ENCODE assay signal across 14 mouse cellular contexts in the genomic region with DNA sequence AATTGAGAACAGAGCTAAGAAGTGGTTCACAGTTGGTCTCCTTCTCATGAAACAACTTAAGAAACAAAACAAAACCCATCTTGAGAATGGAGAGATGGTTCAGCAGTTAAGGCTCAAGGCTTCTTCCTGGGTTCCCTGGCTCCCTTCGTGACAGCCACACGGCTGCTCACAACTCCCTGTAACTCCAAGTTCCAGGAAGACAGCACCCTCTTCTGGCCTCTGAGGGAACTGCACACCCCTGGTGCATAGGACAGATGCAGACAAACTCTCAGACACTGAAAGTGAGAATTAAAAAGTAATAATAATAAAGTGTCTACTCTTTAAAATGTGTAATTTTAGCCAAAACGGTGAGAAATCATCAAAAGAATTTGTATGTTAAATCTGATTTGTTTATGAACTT. TPM values are rescaled to one million over a fixed set of nuclear protein-coding genes. Genes with fewer than 3 reads are reported as not detected.
DNase-seq lines count a peak whose midpoint lies in the region; TF ChIP-seq lines count a peak whose summit lies in the region.
"Had no signal": no experiment of that assay in that cellular context is flagged by ENCODE, and none has a peak within 500 bp of the region (broad histone marks: within the 10 kb centered on the region; RNA-seq: fewer than 3 reads in every experiment).

No protein-coding gene starts in this region.

- H3K4me2 ChIP-seq in CH12.LX (ENCODE audit: insufficient read depth, low read depth, poor library complexity, severe bottlenecking), result no peak overlapping the region
- H3K4me2 ChIP-seq: heart, embryonic 11.5 days had no signal

- no peak for DNase-seq in liver, adult 2 months (ENCODE audit: extremely low read depth, low read depth, low spot score)
- DNase-seq in liver (no peak), CH12.LX (ENCODE audit: extremely low read depth) (peak; percentile 61)
- peak; percentile 39 for DNase-seq in T-cell, adult 2 months (ENCODE audit: low spot score)
- DNase-seq in testis, postnatal 14 days (ENCODE audit: low spot score), result peak; percentile 78
- no peak for DNase-seq in cerebellum, adult 9-10 months
- no peak for DNase-seq in ovary, postnatal 14 days (ENCODE audit: low spot score)
- DNase-seq: adrenal gland, postnatal 10 days; cerebellum, postnatal 36 days; right cerebral cortex, postnatal 25 days had no signal

- no peak for TF ChIP-seq POLR2A in liver, adult 2 months (IDR thresholded peaks at IDR 0.05; ENCODE audit: extremely low read depth, insufficient read depth, low read length)
- no peak for TF ChIP-seq POLR2A in CH12.LX (IDR thresholded peaks at IDR 0.05; ENCODE audit: low read depth, low read length)

- TF ChIP-seq EP300 in CH12.LX (IDR thresholded peaks at IDR 0.05; ENCODE audit: low read length), result no peak

- dilution Hi-C loops in CH12.LX (cut with MboI; ENCODE audit: extremely low pct_ligation_motif_present, extremely low pct_unique_long_range_greater_than_20kb, low sequenced_read_pairs), result no loop called here

- peaks cover 2% of the 10 kb centered on the region for H3K9me3 ChIP-seq in CH12.LX (replicated peaks; ENCODE audit: low read length)

- in situ Hi-C loops in CH12.LX (cut with MboI; ENCODE audit: low pct_ligation_motif_present, low pct_unique_long_range_greater_than_20kb, low sequenced_read_pairs), result no loop called here

- WGBS in liver, adult 2 months, result 69% methylated on average over 3 of the region's 3 CpGs

- H3K79me2 ChIP-seq in liver, adult 2 months (ENCODE audit: control insufficient read depth, insufficient read depth, low read length), result no peaks in the 10 kb centered on the region
- no peaks in the 10 kb centered on the region for H3K79me2 ChIP-seq in CH12.LX (replicated peaks; ENCODE audit: control insufficient read depth, extremely low read depth, insufficient read depth, poor library complexity, severe bottlenecking)

- H3K4me1 ChIP-seq in liver, adult 2 months (ENCODE audit: control insufficient read depth, insufficient read depth, low read length), result no peaks in the 10 kb centered on the region
- peaks cover 0 to 8% of the 10 kb centered on the region in 2 experiments; a peak in 2 of 4 replicates for H3K4me1 ChIP-seq in CH12.LX (ENCODE audit: control insufficient read depth in 1 of 2, insufficient read depth in 2 of 2)

- no peak overlapping the region for H3K4me3 ChIP-seq in liver, adult 2 months (ENCODE audit: insufficient read depth, low read depth, low read length)
- H3K4me3 ChIP-seq in CH12.LX (replicated peaks in 1 of 3; ENCODE audit: low read depth in 2 of 3, low read length in 2 of 3, poor library complexity in 1 of 3), result no peak overlapping the region
- H3K4me3 ChIP-seq: myocyte had no signal

- H3K36me3 ChIP-seq in liver, adult 2 months (ENCODE audit: control insufficient read depth, insufficient read depth, low read length), result no peaks in the 10 kb centered on the region
- H3K36me3 ChIP-seq in CH12.LX (replicated peaks in 1 of 2; ENCODE audit: control insufficient read depth in 1 of 2, insufficient read depth in 1 of 2, low read length in 1 of 2), result no peaks in the 10 kb centered on the region

- no peak overlapping the region for H3K27ac ChIP-seq in liver, adult 2 months (replicated peaks; ENCODE audit: insufficient read depth, low read depth, low read length)
- no peak overlapping the region for H3K27ac ChIP-seq in CH12.LX (ENCODE audit: insufficient read depth, low read depth)
- H3K27ac ChIP-seq: macrophage had no signal

- TF ChIP-seq RAD21 in CH12.LX (IDR thresholded peaks at IDR 0.05; ENCODE audit: low read depth, low read length), result peak; percentile 77

- no peaks in the 10 kb centered on the region for H3K27me3 ChIP-seq in liver, adult 2 months (ENCODE audit: control insufficient read depth, insufficient read depth, low read length)
- no peaks in the 10 kb centered on the region for H3K27me3 ChIP-seq in CH12.LX (replicated peaks)

- H3K9ac ChIP-seq in liver, adult 2 months (ENCODE audit: low read depth, low read length), result no peak overlapping the region
- no peak overlapping the region for H3K9ac ChIP-seq in CH12.LX (ENCODE audit: insufficient read depth, low read depth)

- TF ChIP-seq CTCF in liver, adult 2 months (IDR thresholded peaks at IDR 0.05; ENCODE audit: low read depth, low read length), result peak; percentile 40; the same call in 1 of the 2 replicates
- TF ChIP-seq CTCF in CH12.LX (conservative IDR thresholded peaks at IDR 0.05 in 1 of 2, IDR thresholded peaks at IDR 0.05 in 1 of 2; ENCODE audit: low read depth in 2 of 2, low read length in 2 of 2), result peak; percentile 73 to 89

TF ChIP-seq in CH12.LX, 34 proteins besides CTCF, POLR2A, EP300 and RAD21:
- peak; percentile 77 for TF ChIP-seq SMC3 (IDR thresholded peaks at IDR 0.05; ENCODE audit: low read depth, low read length)
- TF ChIP-seq NELFE (IDR thresholded peaks at IDR 0.05; ENCODE audit: low read depth, low read length), result no peak

RNA-seq across cellular contexts. Expression of a gene that starts 29.4 kb away (rescaled TPM):
- not detected in 2 replicates for total RNA-seq in liver, adult 2 months (2014; rRNA removed)
- not detected in 2 replicates for polyA plus RNA-seq in liver, adult 2 months (2012; rRNA removed)
- not detected in 2 replicates for total RNA-seq in CH12.LX (2012; rRNA removed)
- total RNA-seq in CH12.LX (2014; rRNA removed), result not detected in 2 replicates
- polyA plus RNA-seq in CH12.LX (2012; ENCODE audit: insufficient read length, low read depth), result not detected in 2 replicates
- total RNA-seq: adrenal gland, postnatal 10 days had no signal
- polyA plus RNA-seq: heart, embryonic 11.5 days; intestine, embryonic 16.5 days; macrophage; myocyte had no signal

Comparison
In these comparisons a context has a peak if more than half of its experiments do, and no peak if none do; other contexts are left out.
1. DNase-seq: peak in CH12.LX (single experiment), T-cell, adult 2 months (single experiment) and testis, postnatal 14 days (single experiment); none in liver, adult 2 months (single experiment), liver (single experiment), cerebellum, adult 9-10 months (single experiment) and ovary, postnatal 14 days (single experiment).